Mouse (Mus musculus) heart, postnatal 25 days (tissue): ENCODE data around the gene Timm17b. TPM values are rescaled to one million over a fixed set of nuclear protein-coding genes. Genes with fewer than 3 reads are reported as not detected.
"Not testable (repeated sequence)": the region's sequence is repeated elsewhere in the genome, so short reads cannot be mapped to it uniquely, and the experiment has no call there.

ENCODE experiments used
- DNase-seq: peaks from one replicate; pipeline ENCODE4 v3.0.0; 2022; ENCODE audit warnings: low spot score
- intact Hi-C: fragments of 180-260 bp; cut with DNase I; formaldehyde crosslinking; loops from one replicate; pipeline ENCODE4 v1.15.1; 2025
- total RNA-seq, 2 experiments: library from RNA; stranded (reverse); gene quantifications; 2 replicates each; pipeline ENCODE4 v1.2.3; 2021

Gene Timm17b
- total RNA-seq = 10 to 100 TPM; 49.5 to 50.1 TPM

- intact Hi-C loops = loop anchor here (10.0 kb wide), 1 partner anchor 176 kb away; the partner anchor contains the start of gene Suv39h1
- DNase-seq = peak; percentile 82
These were observed at the start of gene Timm17b, which contains the start of gene Pqbp1 for GRCm38 (mm10) chrX:7898880-7899874. Gene Timm17b, plus strand, starts transcription at chrX:7899357. Gene Pqbp1, minus strand, starts transcription at chrX:7899269.

GRCm38 (mm10) chrX:7854578-7854977, 44.6 kb upstream of the Timm17b start:
- DNase-seq = no peak
- intact Hi-C loops = loop anchor here (2.0 kb wide), 1 partner anchor 162 kb away; no protein-coding TSS in a partner anchor

- intact Hi-C loops = loop anchor here (5.0 kb wide), 1 partner anchor 43 kb away; no protein-coding TSS in a partner anchor
- DNase-seq = no peak
These were observed 39.9 kb upstream of the Timm17b start for GRCm38 (mm10) chrX:7859191-7859753.

GRCm38 (mm10) chrX:7863181-7863580, 36.0 kb upstream of the Timm17b start:
- intact Hi-C loops = no loop called here
- no peak for DNase-seq

GRCm38 (mm10) chrX:7864551-7864950, 34.6 kb upstream of the Timm17b start:
- DNase-seq = no peak
- intact Hi-C loops = no loop called here

GRCm38 (mm10) chrX:7865343-7865742, 33.8 kb upstream of the Timm17b start:
- intact Hi-C loops = no loop called here
- no peak for DNase-seq

- DNase-seq = no peak
- intact Hi-C loops = no loop called here
These were observed 33.4 kb upstream of the Timm17b start for GRCm38 (mm10) chrX:7865786-7866185.

GRCm38 (mm10) chrX:7867141-7867540, 32.0 kb upstream of the Timm17b start:
- no peak for DNase-seq
- intact Hi-C loops = no loop called here

GRCm38 (mm10) chrX:7868506-7868905, 30.7 kb upstream of the Timm17b start:
- DNase-seq = no peak
- intact Hi-C loops = no loop called here

GRCm38 (mm10) chrX:7869826-7870225, 29.3 kb upstream of the Timm17b start:
- DNase-seq = no peak
- intact Hi-C loops = no loop called here

- intact Hi-C loops = no loop called here
- DNase-seq = peak; percentile 61
These were observed 21.1 kb upstream of the Timm17b start, which contains the start of gene Pim2 for GRCm38 (mm10) chrX:7878007-7878419. Gene Pim2, plus strand, starts transcription at chrX:7878262.

GRCm38 (mm10) chrX:7878495-7878894, 20.7 kb upstream of the Timm17b start:
- no peak for DNase-seq

GRCm38 (mm10) chrX:7879819-7880218, 19.3 kb upstream of the Timm17b start:
- DNase-seq = peak; percentile 20
- intact Hi-C loops = no loop called here

More at GRCm38 (mm10) chrX:7878495-7878894, 20.7 kb upstream of the Timm17b start:
- intact Hi-C loops = no loop called here

- DNase-seq = peak; percentile 84
- intact Hi-C loops = no loop called here
These were observed 15.2 kb upstream of the Timm17b start, which contains the start of gene Slc35a2 for GRCm38 (mm10) chrX:7883841-7884567. Gene Slc35a2, plus strand, starts transcription at chrX:7884028.

- intact Hi-C loops = loop anchor here (10.0 kb wide), 1 partner anchor 177 kb away; the partner anchor contains the start of gene Suv39h1
- no peak for DNase-seq
These were observed 946 bp upstream of the Timm17b start for GRCm38 (mm10) chrX:7898211-7898610.

- DNase-seq = no peak
- intact Hi-C loops = loop anchor here (5.0 kb wide), 1 partner anchor 47 kb away; no protein-coding TSS in a partner anchor
These were observed 5.3 kb downstream of the Timm17b start for GRCm38 (mm10) chrX:7904441-7904840.

GRCm38 (mm10) chrX:7907735-7908134, 8.6 kb downstream of the Timm17b start, which contains the start of gene Gm10491:
Gene Gm10491, minus strand, starts transcription at chrX:7907835.
- no peak for DNase-seq
- intact Hi-C loops = no loop called here

- intact Hi-C loops, DNase-seq: not testable (repeated sequence)
These were observed 10.1 kb downstream of the Timm17b start, which contains the start of gene Gm10490 for GRCm38 (mm10) chrX:7909242-7909641. Gene Gm10490, plus strand, starts transcription at chrX:7909542.

GRCm38 (mm10) chrX:7910473-7910872, 11.3 kb downstream of the Timm17b start:
- no peak for DNase-seq
- intact Hi-C loops = no loop called here
